Mouse (Mus musculus): Measurements from ENCODE around the gene Cd160. TPM values are rescaled to one million over a fixed set of nuclear protein-coding genes. Genes with fewer than 3 reads are reported as not detected.

Cd160 gene
- total RNA-seq, 2 experiments from 2014 or later = not detected

DNA sequence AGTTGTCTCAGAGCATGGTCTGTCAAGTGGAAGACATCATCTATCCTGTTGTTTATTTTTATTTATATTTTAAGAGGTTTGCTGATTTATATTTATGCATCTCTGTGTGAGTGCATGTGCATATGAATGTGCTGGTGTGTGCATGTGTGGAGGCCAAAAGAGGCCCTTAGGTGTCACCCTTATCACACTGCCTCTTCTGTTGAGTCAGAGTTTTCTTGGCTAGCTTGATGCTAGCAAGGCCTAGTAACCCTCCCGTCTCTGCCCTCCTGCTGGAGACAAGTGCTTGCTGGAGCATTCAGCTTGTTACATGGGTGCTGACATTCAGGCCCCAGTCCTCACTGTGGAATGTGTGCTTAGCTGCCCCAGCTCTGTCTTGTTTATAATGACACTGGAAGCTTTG lies 56.2 kb downstream of the Cd160 start:
- no peak for DNase-seq
- intact Hi-C loops (cut with DNase I) = no loop called here

DNA sequence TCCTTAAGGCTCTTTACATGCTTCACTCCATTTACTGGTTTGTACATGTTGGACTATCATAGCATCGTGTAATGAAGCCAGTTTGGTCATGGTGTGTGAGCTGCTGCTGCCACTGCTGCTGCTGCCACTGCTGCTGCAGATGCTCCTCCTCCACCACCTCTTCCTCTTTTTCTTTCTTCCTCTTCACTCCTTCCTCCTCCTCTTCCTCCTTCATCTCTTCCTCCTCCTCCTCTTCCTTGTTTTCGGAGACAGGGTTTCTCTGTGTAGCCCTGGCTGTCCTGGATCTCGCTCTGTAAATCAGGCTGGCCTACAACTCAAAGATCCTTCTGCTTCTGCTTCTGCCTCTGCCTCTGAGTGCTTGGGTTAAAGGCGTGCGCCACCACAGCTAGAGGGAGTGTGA lies 59.2 kb downstream of the Cd160 start:
- no peak for DNase-seq
- intact Hi-C loops (cut with DNase I) = no loop called here

DNA sequence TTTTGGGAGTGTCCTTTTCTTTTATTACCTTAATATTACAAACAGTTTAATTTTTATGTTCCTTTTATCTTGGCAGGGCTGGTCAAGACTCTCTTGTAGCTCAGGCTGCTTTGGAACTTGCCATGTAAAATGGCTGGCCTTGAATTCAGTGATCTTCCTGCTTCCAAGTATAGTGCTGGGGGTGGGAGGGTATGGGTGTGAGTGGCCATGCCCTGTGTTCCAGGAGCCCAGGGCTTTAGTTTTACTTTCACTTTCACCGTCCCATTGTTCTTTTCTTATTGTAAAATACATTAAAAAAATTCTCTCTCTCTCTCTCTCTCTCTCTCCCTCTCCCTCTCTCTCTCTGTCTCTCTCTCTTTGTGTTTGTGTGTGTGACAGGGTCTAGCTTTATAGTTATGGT lies 64.6 kb downstream of the Cd160 start:
- DNase-seq = no peak
- intact Hi-C loops (cut with DNase I) = no loop called here

DNA sequence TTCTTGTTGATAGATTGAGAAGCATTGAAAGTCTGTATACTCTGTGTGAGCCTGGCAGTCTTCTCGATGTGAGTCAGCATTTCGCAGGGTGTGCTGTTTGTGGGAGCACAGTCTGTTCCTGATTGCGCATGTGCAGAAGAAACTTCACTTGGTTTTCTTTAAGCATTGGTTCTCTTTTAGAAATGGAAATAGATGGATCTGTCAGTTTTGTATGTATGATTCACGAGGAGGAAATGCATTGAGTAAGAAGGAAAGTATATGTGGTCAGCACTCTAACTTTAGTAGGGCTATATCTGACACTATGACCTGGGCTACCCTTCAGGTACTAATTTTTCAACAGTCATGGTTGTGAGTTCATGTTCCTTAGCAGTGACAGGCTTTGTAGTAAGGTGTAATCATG lies 69.5 kb downstream of the Cd160 start:
- intact Hi-C loops (cut with DNase I) = no loop called here
- DNase-seq = no peak

DNA sequence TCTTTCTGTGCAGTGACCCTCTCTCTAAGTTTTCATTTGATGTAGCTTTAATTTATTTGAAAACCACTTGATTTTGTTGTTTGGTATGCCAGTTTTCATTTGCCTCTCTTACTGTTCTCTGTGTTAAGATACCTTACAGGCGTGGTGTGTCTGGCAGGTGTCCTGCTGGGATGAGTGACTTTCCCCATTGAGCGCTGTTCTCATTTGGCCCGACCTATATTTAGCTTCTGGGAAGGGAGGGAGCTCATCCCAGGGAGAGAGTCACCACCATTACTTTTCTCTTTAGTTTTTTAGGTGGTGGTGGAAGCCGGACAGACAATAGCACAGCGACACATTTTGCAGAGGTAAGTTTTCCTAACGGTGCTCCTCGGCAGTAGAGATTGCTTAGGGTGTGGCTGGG lies 71.5 kb downstream of the Cd160 start:
- intact Hi-C loops (cut with DNase I) = no loop called here
- no peak for DNase-seq

DNA sequence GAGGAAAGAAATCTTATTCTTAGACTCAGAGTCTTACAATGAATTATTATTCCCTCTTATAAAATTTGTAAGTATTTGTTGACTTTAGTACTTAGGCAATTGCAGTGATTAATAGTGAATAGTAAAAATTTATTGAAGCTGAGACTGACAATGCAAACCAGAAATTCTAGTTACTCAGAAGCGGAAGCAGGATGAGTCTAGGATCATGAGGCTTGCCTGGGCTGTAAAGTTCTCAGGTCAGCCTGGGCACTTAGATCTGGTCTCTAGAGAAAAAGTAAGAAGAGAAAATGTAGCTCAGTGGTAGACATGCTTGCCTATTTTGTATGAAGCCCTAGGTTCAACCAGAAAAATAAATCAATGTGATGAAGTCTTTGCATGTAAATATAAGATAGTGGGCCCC lies 73.2 kb downstream of the Cd160 start:
- intact Hi-C loops (cut with DNase I) = no loop called here
- no peak for DNase-seq

Other genes starting within 250 kb of the Cd160 start
- 10 to 100 TPM; 28.0 to 28.1 TPM for gene Polr3gl, start 235.2 kb downstream of the Cd160 start, total RNA-seq (2021)
- 10 to 100 TPM; 32.3 to 33.0 TPM for gene Ankrd34a, start 232.7 kb downstream of the Cd160 start, total RNA-seq (2021)
- gene Lix1l, start 228.2 kb downstream of the Cd160 start, total RNA-seq (2021) = 10 to 100 TPM; 55.2 to 64.1 TPM
- 10 to 100 TPM; 56.5 to 66.6 TPM for gene Rbm8a, start 199.4 kb downstream of the Cd160 start, total RNA-seq (2021)
- gene Pex11b, start 194.0 kb downstream of the Cd160 start, total RNA-seq (2021) = 10 to 100 TPM; 43.4 to 44.0 TPM
- gene Gm42957, start 193.9 kb downstream of the Cd160 start, total RNA-seq (2021) = under 1 TPM; 0.40 to 0.52 TPM
- 1 to 10 TPM; 1.4 to 1.5 TPM for gene Itga10, start 183.8 kb downstream of the Cd160 start, total RNA-seq (2021)
- 1 to 10 TPM; 6.0 to 7.0 TPM for gene Ankrd35, start 159.2 kb downstream of the Cd160 start, total RNA-seq (2021)
- 10 to 100 TPM; 31.9 to 36.0 TPM for gene Pias3, start 133.0 kb downstream of the Cd160 start, total RNA-seq (2021)
- gene Nudt17, start 120.8 kb downstream of the Cd160 start, total RNA-seq (2021) = 1 to 10 TPM; 5.3 to 5.4 TPM
- 10 to 100 TPM; 27.0 to 28.0 TPM for gene Polr3c, start 101.7 kb downstream of the Cd160 start, total RNA-seq (2021)
- 10 to 100 TPM; 44.3 to 50.0 TPM for gene Rnf115, start 101.7 kb downstream of the Cd160 start, total RNA-seq (2021)
- gene Pdzk1, start 67 bp downstream of the Cd160 start, total RNA-seq (2021) = not detected
- gene Gja5, start 75.3 kb upstream of the Cd160 start, total RNA-seq (2021) = 1 to 10 TPM; 1.4 to 1.7 TPM
- 10 to 100 TPM; 36.0 to 42.8 TPM for gene Gpr89, start 76.0 kb upstream of the Cd160 start, total RNA-seq (2021)
- not detected for gene Gja8, start 96.7 kb upstream of the Cd160 start, total RNA-seq (2021)